Mouse (Mus musculus): ENCODE data around the gene Fgg.

Fgg gene

GRCm38 (mm10) chr3:83007557-83007956 is at the start of gene Fgg:
Gene Fgg, plus strand, starts transcription at chr3:83007724.
- DNase-seq (ENCODE audit: low spot score): no peak

GRCm38 (mm10) chr3:82971046-82971445 is 36.5 kb upstream of the Fgg start:
- DNase-seq (ENCODE audit: low spot score): no peak

GRCm38 (mm10) chr3:82980818-82981217 is 26.7 kb upstream of the Fgg start:
- peak; percentile 43 for DNase-seq (ENCODE audit: low spot score)

GRCm38 (mm10) chr3:82981861-82982260 is 25.7 kb upstream of the Fgg start:
- peak; percentile 26 for DNase-seq (ENCODE audit: low spot score)

- no peak for DNase-seq (ENCODE audit: low spot score)
Measured at GRCm38 (mm10) chr3:82984840-82985239, 22.7 kb upstream of the Fgg start.

GRCm38 (mm10) chr3:82991963-82992362 is 15.6 kb upstream of the Fgg start:
- no peak for DNase-seq (ENCODE audit: low spot score)

- DNase-seq (ENCODE audit: low spot score): no peak
Measured at GRCm38 (mm10) chr3:82992956-82993355, 14.6 kb upstream of the Fgg start.

GRCm38 (mm10) chr3:82995368-82995767 is 12.2 kb upstream of the Fgg start:
- DNase-seq (ENCODE audit: low spot score): peak; percentile 67

- no peak for DNase-seq (ENCODE audit: low spot score)
Measured at GRCm38 (mm10) chr3:82996656-82997055, 10.9 kb upstream of the Fgg start.

GRCm38 (mm10) chr3:82998772-82999463 is 8.6 kb upstream of the Fgg start:
- no peak for DNase-seq (ENCODE audit: low spot score)

GRCm38 (mm10) chr3:82999995-83000394 is 7.5 kb upstream of the Fgg start:
- DNase-seq (ENCODE audit: low spot score): no peak

- no peak for DNase-seq (ENCODE audit: low spot score)
Measured at GRCm38 (mm10) chr3:83002191-83002590, 5.3 kb upstream of the Fgg start.

GRCm38 (mm10) chr3:83003068-83003467 is 4.5 kb upstream of the Fgg start:
- DNase-seq (ENCODE audit: low spot score): no peak

GRCm38 (mm10) chr3:83004801-83005200 is 2.7 kb upstream of the Fgg start:
- DNase-seq (ENCODE audit: low spot score): no peak

- no peak for DNase-seq (ENCODE audit: low spot score)
Measured at GRCm38 (mm10) chr3:83010291-83010690, 2.8 kb downstream of the Fgg start.

GRCm38 (mm10) chr3:83011136-83011535 is 3.6 kb downstream of the Fgg start:
- no peak for DNase-seq (ENCODE audit: low spot score)

- no peak for DNase-seq (ENCODE audit: low spot score)
Measured at GRCm38 (mm10) chr3:83011565-83011964, 4.0 kb downstream of the Fgg start.

- no peak for DNase-seq (ENCODE audit: low spot score)
Measured at GRCm38 (mm10) chr3:83012636-83013035, 5.1 kb downstream of the Fgg start.

- DNase-seq (ENCODE audit: low spot score): no peak
Measured at GRCm38 (mm10) chr3:83013951-83014350, 6.4 kb downstream of the Fgg start.

- DNase-seq (ENCODE audit: low spot score): no peak
Measured at GRCm38 (mm10) chr3:83016236-83016635, 8.7 kb downstream of the Fgg start.

- DNase-seq (ENCODE audit: low spot score): no peak
Measured at GRCm38 (mm10) chr3:83020387-83020786, 12.9 kb downstream of the Fgg start.

GRCm38 (mm10) chr3:83021176-83021575 is 13.7 kb downstream of the Fgg start:
- DNase-seq (ENCODE audit: low spot score): no peak

- no peak for DNase-seq (ENCODE audit: low spot score)
Measured at GRCm38 (mm10) chr3:83025036-83025435, 17.5 kb downstream of the Fgg start.

Measured in testis, postnatal 14 days (tissue).